Mouse (Mus musculus): Measurements from ENCODE around the gene Synrg. TPM values are rescaled to one million over a fixed set of nuclear protein-coding genes. Genes with fewer than 3 reads are reported as not detected.

Synrg gene
- polyA plus RNA-seq (2014; fragmentation: Nextera tagmentation; extraction: Ambion mirVana), result 9.3 and 11.6 TPM in 2 replicates

DNA sequence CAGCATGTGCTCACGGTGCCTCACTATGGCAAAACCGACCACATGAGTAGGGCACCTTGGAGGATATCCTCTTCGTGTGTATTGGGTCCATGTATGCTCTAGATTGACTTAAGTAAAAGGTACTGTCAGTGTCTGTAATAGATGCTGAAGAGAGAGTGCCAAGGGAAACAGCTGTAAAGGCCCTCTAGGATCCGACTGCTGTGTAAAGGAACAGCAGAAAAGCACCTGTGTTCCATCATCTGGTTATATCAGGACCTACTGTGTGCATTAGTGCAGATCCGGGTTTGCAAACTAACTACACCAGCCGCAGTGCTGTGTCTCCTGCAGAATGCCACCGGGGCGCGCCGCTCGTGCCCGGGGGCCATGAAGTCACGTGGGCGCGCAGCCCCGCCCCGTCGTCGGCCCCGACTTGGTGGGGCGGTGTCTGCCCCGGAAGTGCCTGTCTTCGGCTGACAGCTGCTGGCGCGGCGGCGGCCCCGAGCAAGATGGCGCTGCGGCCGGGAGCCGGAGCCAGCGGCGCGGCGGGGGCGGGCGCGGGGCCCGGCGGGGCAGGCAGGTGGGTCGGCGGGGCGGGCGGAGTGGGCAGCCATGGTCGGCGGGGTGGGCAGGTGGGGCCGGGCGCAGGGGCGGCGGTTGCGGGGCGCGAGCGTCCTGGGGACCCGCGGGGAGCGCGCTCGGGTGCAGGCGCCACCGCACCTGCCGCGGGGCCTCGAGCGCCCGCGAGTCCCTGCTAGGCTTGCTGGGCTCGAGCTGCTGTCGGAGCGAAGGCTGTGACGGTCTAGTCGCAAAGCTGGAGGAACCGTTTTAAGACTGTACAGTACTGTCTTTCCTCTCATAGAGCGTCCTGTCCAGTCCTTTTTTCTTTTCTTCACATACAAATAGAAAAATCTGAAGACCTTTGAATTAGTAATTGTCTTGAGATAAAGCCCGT, at the start of gene Synrg:
Gene Synrg, plus strand, starts transcription at position 438 of the 931 bp plus-strand sequence.
- Histone ChIP-seq H3K4me2 (replicated peaks; ENCODE audit: low read depth, low read length) (peak within 1 kb of the TSS; percentile 70), H3K27ac (ENCODE audit: low read depth, low read length) (no peak within 1 kb of the TSS), H3K9ac (ENCODE audit: low read depth, low read length) (peak within 1 kb of the TSS; percentile 77), H3K4me1 (ENCODE audit: control insufficient read depth, insufficient read depth, low read length) (no peaks in the 10 kb centered on the region), H3K36me3 (ENCODE audit: control insufficient read depth, insufficient read depth, low read length) (peaks cover 38% of the 10 kb centered on the region), H3K4me3 (ENCODE audit: low read length) (peak within 1 kb of the TSS; percentile 64), H3K9me3 (ENCODE audit: control insufficient read depth, low read length) (no peaks in the 10 kb centered on the region), H3K27me3 (ENCODE audit: control insufficient read depth, insufficient read depth, low read length) (no peaks in the 10 kb centered on the region)
- WGBS, result 2% methylated on average over 63 of the region's 76 CpGs
- ATAC-seq (ENCODE audit: low FRiP score, low TSS enrichment), result peak; percentile 91

DNA sequence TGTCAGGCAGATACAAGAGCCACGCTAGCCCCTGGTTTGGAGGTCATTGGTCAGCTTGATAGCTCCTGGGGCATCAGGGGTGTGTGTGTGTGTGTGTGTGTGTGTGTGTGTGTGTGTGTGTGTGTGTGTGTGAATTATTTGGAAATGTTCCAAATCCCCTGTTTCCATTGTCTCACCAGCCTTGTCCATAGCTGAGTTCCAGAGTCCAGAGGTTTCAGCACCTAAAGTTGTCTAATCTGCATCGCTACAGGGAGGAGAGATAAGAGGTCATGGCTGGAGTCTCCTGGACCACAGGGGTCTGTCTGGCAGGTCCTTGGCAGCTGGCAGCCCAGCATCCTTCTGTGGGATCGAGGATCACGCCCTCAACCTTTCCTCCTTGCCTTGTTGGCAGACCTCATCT, 49.7 kb upstream of the Synrg start:
- 0 out of 2 replicates have a peak, but pooled peaks cover 5% of the 10 kb centered on the region for H3K4me1 ChIP-seq (ENCODE audit: control insufficient read depth, insufficient read depth, low read length)
- H3K4me2 ChIP-seq (replicated peaks; ENCODE audit: low read depth, low read length), result no peak overlapping the region
- H3K27ac ChIP-seq (ENCODE audit: low read depth, low read length), result peak overlapping the region; percentile 17; the same call in 1 of the 2 replicates
- ATAC-seq (ENCODE audit: low FRiP score, low TSS enrichment), result no peak
- no peaks in the 10 kb centered on the region for H3K27me3 ChIP-seq (ENCODE audit: control insufficient read depth, insufficient read depth, low read length)
- no peak overlapping the region for H3K4me3 ChIP-seq (ENCODE audit: low read length)
- H3K36me3 ChIP-seq (ENCODE audit: control insufficient read depth, insufficient read depth, low read length), result no peaks in the 10 kb centered on the region
- WGBS, result 78% methylated on average over 4 of the region's 4 CpGs
- H3K9ac ChIP-seq (ENCODE audit: low read depth, low read length), result no peak overlapping the region
- H3K9me3 ChIP-seq (ENCODE audit: control insufficient read depth, low read length), result no peaks in the 10 kb centered on the region

DNA sequence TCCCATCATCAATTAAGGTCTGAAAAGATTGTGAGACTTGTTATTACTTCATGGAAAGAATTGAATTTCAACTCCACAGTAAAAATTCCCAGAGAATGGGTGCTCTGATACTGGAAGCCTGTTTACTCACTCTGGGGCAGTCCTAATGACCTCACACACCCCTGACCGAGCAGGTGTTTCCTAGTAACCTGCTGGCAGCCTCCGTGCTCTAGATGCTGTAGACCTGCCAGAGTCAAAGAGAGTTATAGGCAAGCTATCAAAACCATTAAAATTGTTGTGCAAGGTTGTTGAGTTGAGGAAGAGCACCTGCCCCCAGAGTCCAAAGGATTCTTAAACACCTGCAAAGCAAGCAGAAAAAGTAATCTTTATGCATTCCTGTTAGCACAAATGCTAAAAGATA, 41.6 kb upstream of the Synrg start:
- 22% methylated on average over 2 of the region's 2 CpGs for WGBS

DNA sequence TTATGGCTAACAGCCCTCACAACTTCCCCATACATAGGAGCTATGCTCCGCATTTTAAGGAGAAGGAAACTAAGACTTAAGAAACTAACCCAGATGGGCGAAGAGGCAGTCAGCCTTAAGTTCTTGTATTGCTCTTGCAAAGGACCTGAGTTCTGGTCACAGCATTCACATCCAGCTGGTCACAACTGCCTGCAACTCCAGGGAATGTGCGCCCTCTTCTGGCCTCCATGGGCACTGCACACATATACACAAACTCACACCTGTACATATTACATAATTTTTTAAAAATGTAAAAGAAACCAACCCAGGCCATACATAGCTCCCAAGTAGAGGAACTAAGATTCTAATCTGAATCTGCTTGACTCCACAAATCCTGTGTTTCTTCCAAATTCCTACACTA, 37.1 kb upstream of the Synrg start:
- no peaks in the 10 kb centered on the region for H3K36me3 ChIP-seq (ENCODE audit: control insufficient read depth, insufficient read depth, low read length)
- ATAC-seq (ENCODE audit: low FRiP score, low TSS enrichment), result no peak
- WGBS, result 63% methylated on average over 3 of the region's 3 CpGs

More for the DNA sequence above, 41.6 kb upstream of the Synrg start:
- no peaks in the 10 kb centered on the region for H3K27me3 ChIP-seq (ENCODE audit: control insufficient read depth, insufficient read depth, low read length)
- no peak overlapping the region for H3K4me3 ChIP-seq (ENCODE audit: low read length)
- H3K27ac ChIP-seq (ENCODE audit: low read depth, low read length), result no peak overlapping the region
- H3K36me3 ChIP-seq (ENCODE audit: control insufficient read depth, insufficient read depth, low read length), result no peaks in the 10 kb centered on the region
- no peak overlapping the region for H3K9ac ChIP-seq (ENCODE audit: low read depth, low read length)
- H3K9me3 ChIP-seq (ENCODE audit: control insufficient read depth, low read length), result no peaks in the 10 kb centered on the region
- ATAC-seq (ENCODE audit: low FRiP score, low TSS enrichment), result no peak
- H3K4me1 ChIP-seq (ENCODE audit: control insufficient read depth, insufficient read depth, low read length), result no peaks in the 10 kb centered on the region
- no peak overlapping the region for H3K4me2 ChIP-seq (replicated peaks; ENCODE audit: low read depth, low read length)

DNA sequence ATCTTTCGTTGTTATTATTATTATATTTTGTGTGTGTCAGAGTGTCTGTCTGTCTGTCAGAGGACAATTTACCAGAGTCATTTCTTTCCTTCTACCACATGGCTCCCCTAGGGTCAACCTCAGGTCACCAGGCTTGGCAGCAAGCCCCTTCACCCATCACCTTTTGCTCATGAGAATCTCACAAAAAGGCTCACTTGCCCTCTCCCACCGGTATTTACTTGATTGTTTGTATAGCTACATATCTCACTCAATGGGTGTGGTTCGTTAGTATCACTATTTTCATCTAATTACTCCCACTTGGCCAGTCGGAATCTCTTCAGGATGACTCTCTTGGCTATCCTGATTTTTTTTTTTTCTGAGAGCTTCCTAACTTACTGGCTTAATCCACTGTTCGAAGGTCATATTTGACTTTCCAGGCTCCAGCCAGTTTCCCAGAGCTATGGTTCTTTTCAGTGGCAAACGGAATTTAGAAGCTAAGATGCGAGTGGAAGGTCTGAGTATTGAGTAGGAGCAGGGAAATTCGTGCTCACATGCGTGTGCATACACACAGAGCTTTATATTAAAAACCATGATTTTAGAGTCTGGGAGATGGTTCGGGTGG, 31.6 kb upstream of the Synrg start:
- Histone ChIP-seq H3K27me3 (ENCODE audit: control insufficient read depth, insufficient read depth, low read length) (no peaks in the 10 kb centered on the region), H3K9me3 (ENCODE audit: control insufficient read depth, low read length) (no peaks in the 10 kb centered on the region), H3K4me1 (ENCODE audit: control insufficient read depth, insufficient read depth, low read length) (no peaks in the 10 kb centered on the region), H3K4me2 (replicated peaks; ENCODE audit: low read depth, low read length) (no peak overlapping the region), H3K9ac (ENCODE audit: low read depth, low read length) (no peak overlapping the region), H3K36me3 (ENCODE audit: control insufficient read depth, insufficient read depth, low read length) (no peaks in the 10 kb centered on the region), H3K4me3 (ENCODE audit: low read length) (no peak overlapping the region), H3K27ac (ENCODE audit: low read depth, low read length) (no peak overlapping the region)
- no peak for ATAC-seq (ENCODE audit: low FRiP score, low TSS enrichment)
- WGBS, result 87% methylated on average over 10 of the region's 10 CpGs

More for the DNA sequence above, 37.1 kb upstream of the Synrg start:
- no peak overlapping the region for H3K4me3 ChIP-seq (ENCODE audit: low read length)
- H3K27me3 ChIP-seq (ENCODE audit: control insufficient read depth, insufficient read depth, low read length), result no peaks in the 10 kb centered on the region
- H3K4me1 ChIP-seq (ENCODE audit: control insufficient read depth, insufficient read depth, low read length), result no peaks in the 10 kb centered on the region
- H3K9ac ChIP-seq (ENCODE audit: low read depth, low read length), result no peak overlapping the region
- H3K9me3 ChIP-seq (ENCODE audit: control insufficient read depth, low read length), result no peaks in the 10 kb centered on the region
- no peak overlapping the region for H3K4me2 ChIP-seq (replicated peaks; ENCODE audit: low read depth, low read length)
- no peak overlapping the region for H3K27ac ChIP-seq (ENCODE audit: low read depth, low read length)

DNA sequence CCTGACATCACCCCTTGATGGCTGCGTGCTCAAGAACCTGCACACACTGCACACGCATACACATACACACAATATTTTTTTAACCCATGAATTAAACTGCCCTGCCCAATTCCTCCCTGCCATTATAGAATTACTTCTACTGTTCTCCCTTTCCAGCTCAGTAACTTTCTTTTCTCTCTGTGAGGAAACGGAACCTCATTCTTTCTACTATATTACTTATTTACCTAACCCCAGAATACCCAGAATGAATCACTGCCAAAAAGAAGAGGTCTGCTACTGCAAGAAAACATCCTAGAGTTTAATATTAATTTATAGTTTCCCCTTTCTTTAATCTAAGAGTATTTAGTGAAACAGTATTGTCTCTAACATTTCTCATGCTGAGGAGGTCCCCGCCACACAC, 30.9 kb upstream of the Synrg start:
- Histone ChIP-seq H3K9ac (ENCODE audit: low read depth, low read length) (no peak overlapping the region), H3K4me3 (ENCODE audit: low read length) (no peak overlapping the region), H3K4me2 (replicated peaks; ENCODE audit: low read depth, low read length) (no peak overlapping the region), H3K27me3 (ENCODE audit: control insufficient read depth, insufficient read depth, low read length) (no peaks in the 10 kb centered on the region), H3K4me1 (ENCODE audit: control insufficient read depth, insufficient read depth, low read length) (no peaks in the 10 kb centered on the region), H3K36me3 (ENCODE audit: control insufficient read depth, insufficient read depth, low read length) (no peaks in the 10 kb centered on the region), H3K9me3 (ENCODE audit: control insufficient read depth, low read length) (no peaks in the 10 kb centered on the region), H3K27ac (ENCODE audit: low read depth, low read length) (no peak overlapping the region)
- 69% methylated on average over 4 of the region's 4 CpGs for WGBS
- ATAC-seq (ENCODE audit: low FRiP score, low TSS enrichment), result no peak

DNA sequence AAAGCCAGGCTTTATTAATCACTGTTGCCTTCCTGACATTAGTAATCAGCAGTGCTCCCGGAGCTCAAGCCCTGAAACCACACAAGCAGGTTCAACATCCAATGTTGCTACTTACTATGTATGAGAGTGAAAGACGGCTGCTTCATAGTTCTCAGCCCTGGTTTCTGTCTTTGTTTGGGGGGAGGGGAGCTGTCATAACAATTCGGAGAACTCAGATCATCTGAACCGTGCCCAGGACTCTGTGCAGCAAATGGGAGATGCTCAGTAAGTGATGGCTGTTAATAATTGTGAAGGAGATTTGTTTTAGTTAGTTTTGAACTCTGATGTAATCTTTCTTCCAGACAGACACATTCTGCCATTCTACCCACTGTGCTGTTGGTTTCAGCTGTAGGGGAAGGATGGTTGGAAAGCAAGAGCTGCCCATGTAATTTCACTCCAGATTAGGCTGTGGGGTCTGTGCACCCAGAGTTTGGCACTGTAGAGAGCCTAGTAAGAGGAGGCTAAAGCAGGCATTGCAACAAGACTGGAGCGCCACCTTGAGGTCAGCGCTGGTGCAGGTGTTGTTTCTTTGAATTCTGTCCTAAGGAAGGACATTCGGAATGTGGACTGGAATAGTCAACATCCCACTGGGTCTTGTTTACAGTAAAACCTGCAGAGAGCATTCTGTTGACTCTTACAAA, 28.1 kb upstream of the Synrg start:
- Histone ChIP-seq H3K9ac (ENCODE audit: low read depth, low read length) (no peak overlapping the region), H3K9me3 (ENCODE audit: control insufficient read depth, low read length) (no peaks in the 10 kb centered on the region), H3K4me1 (ENCODE audit: control insufficient read depth, insufficient read depth, low read length) (no peaks in the 10 kb centered on the region), H3K4me2 (replicated peaks; ENCODE audit: low read depth, low read length) (no peak overlapping the region), H3K4me3 (ENCODE audit: low read length) (no peak overlapping the region), H3K36me3 (ENCODE audit: control insufficient read depth, insufficient read depth, low read length) (no peaks in the 10 kb centered on the region), H3K27me3 (ENCODE audit: control insufficient read depth, insufficient read depth, low read length) (no peaks in the 10 kb centered on the region), H3K27ac (ENCODE audit: low read depth, low read length) (no peak overlapping the region)
- peak; percentile 66; the same call in 1 of the 2 replicates for ATAC-seq (ENCODE audit: low FRiP score, low TSS enrichment)
- WGBS, result 22% methylated on average over 7 of the region's 7 CpGs

DNA sequence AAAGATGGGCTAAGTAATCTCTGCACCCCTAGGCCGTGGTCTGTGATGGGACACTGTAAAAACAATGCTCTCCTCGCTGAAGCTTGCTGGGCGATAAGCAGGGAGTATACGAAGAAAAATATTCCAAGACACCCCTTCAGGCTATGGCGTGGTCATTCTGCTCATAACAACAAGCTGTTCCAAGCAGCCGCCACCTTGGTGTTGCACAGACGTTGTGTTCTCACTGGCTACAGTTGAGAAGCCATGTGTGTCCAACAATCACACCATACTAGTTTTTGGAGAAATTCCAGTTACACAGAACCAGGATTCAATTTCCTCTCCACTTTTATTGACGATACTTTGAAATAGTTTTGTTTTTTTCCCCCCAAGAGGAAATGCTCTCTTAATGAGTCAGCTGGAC, 25.7 kb upstream of the Synrg start:
- peaks cover 3% of the 10 kb centered on the region; the same call in 1 of the 2 replicates for H3K36me3 ChIP-seq (ENCODE audit: control insufficient read depth, insufficient read depth, low read length)
- no peak overlapping the region for H3K27ac ChIP-seq (ENCODE audit: low read depth, low read length)
- H3K9me3 ChIP-seq (ENCODE audit: control insufficient read depth, low read length), result no peaks in the 10 kb centered on the region
- peaks cover 4% of the 10 kb centered on the region; the same call in 1 of the 2 replicates for H3K4me1 ChIP-seq (ENCODE audit: control insufficient read depth, insufficient read depth, low read length)
- H3K27me3 ChIP-seq (ENCODE audit: control insufficient read depth, insufficient read depth, low read length), result no peaks in the 10 kb centered on the region
- WGBS, result 59% methylated on average over 8 of the region's 8 CpGs
- ATAC-seq (ENCODE audit: low FRiP score, low TSS enrichment), result no peak
- no peak overlapping the region for H3K9ac ChIP-seq (ENCODE audit: low read depth, low read length)
- no peak overlapping the region for H3K4me3 ChIP-seq (ENCODE audit: low read length)
- no peak overlapping the region for H3K4me2 ChIP-seq (replicated peaks; ENCODE audit: low read depth, low read length)

All from kidney, embryonic 14.5 days (tissue).